Mouse (Mus musculus) CH12.LX (cell line): ENCODE results near the gene Tatdn2. TPM values are rescaled to one million over a fixed set of nuclear protein-coding genes. Genes with fewer than 3 reads are reported as not detected.

ENCODE experiments used
- DNase-seq: peaks from one replicate; pipeline ENCODE4 v3.0.0-alpha.2; 2013; ENCODE audit errors: extremely low read depth
- H3K27ac ChIP-seq: 2 replicates; pipeline ENCODE4 v1.5.1; 2012; ENCODE audit warnings: low read depth, mild to moderate bottlenecking, control low read depth, moderate library complexity; ENCODE audit not compliant: insufficient read depth
- H3K27me3 ChIP-seq: replicated peaks from 2 replicates; pipeline ENCODE3; 2012; ENCODE audit warnings: inconsistent platforms
- H3K36me3 ChIP-seq, 2 experiments: replicated peaks in 1 of 2; 2 replicates each; pipeline versions ENCODE3 to v1.6.1; 2012; ENCODE audit warnings: inconsistent platforms in 1 of 2, low read length in 1 of 2, mild to moderate bottlenecking in 1 of 2, mixed read lengths in 1 of 2, moderate library complexity in 1 of 2; ENCODE audit not compliant: control insufficient read depth in 1 of 2, insufficient read depth in 1 of 2
- H3K4me1 ChIP-seq, 2 experiments: 2 replicates each; pipeline ENCODE4 v1.6.1; 2012; ENCODE audit warnings: inconsistent platforms in 1 of 2, moderate library complexity in 1 of 2; ENCODE audit not compliant: insufficient read depth in 2 of 2, control insufficient read depth in 1 of 2
- H3K4me2 ChIP-seq: 2 replicates; pipeline ENCODE4 v1.6.1; 2012; ENCODE audit warnings: low read depth, mild to moderate bottlenecking, control low read depth; ENCODE audit not compliant: poor library complexity, insufficient read depth, severe bottlenecking
- H3K4me3 ChIP-seq, 3 experiments: fragments of 150-350 bp in 1 of 3; sonication (generic) in 1 of 3; replicated peaks in 1 of 3; 2 replicates each; pipeline versions ENCODE3 to v1.5.1; 2011 to 2012; ENCODE audit warnings: low read depth in 2 of 3, low read length in 2 of 3, mild to moderate bottlenecking in 2 of 3, moderate library complexity in 2 of 3, control low read depth in 1 of 3, improper control_type of control experiment in 1 of 3, inconsistent platforms in 1 of 3, mixed read lengths in 1 of 3; ENCODE audit not compliant: poor library complexity in 1 of 3
- H3K79me2 ChIP-seq: replicated peaks from 2 replicates; pipeline ENCODE4 v1.6.1; 2012; ENCODE audit warnings: mild to moderate bottlenecking, moderate library complexity; ENCODE audit not compliant: control insufficient read depth, poor library complexity, insufficient read depth, severe bottlenecking; ENCODE audit errors: extremely low read depth
- H3K9ac ChIP-seq: 2 replicates; pipeline ENCODE4 v1.6.1; 2012; ENCODE audit warnings: low read depth, mild to moderate bottlenecking, control low read depth, moderate library complexity; ENCODE audit not compliant: insufficient read depth
- H3K9me3 ChIP-seq: replicated peaks from 2 replicates; pipeline ENCODE3; 2012; ENCODE audit warnings: low read length, inconsistent platforms, mixed read lengths
- BHLHE40 ChIP-seq: IDR thresholded peaks from 2 replicates; pipeline ENCODE4 v1.6.1; 2011; ENCODE audit warnings: mild to moderate bottlenecking, low read depth, low read length, improper control_type of control experiment
- CHD1 ChIP-seq: IDR thresholded peaks from 2 replicates; pipeline ENCODE4 v1.6.1; 2012; ENCODE audit warnings: low read depth, low read length, improper control_type of control experiment, inconsistent platforms
- CHD2 ChIP-seq: IDR thresholded peaks from 2 replicates; pipeline ENCODE4 v1.6.1; 2011; ENCODE audit warnings: low read length, improper control_type of control experiment
- EP300 ChIP-seq: IDR thresholded peaks from 2 replicates; pipeline ENCODE4 v1.6.1; 2011; ENCODE audit warnings: low read length, improper control_type of control experiment
- ETS1 ChIP-seq: conservative IDR thresholded peaks from 2 replicates; pipeline ENCODE4 v1.6.1; 2012; ENCODE audit warnings: low read depth, mild to moderate bottlenecking, inconsistent platforms, low read length, improper control_type of control experiment, moderate library complexity
- HCFC1 ChIP-seq: IDR thresholded peaks from 2 replicates; pipeline ENCODE4 v1.6.1; 2012; ENCODE audit warnings: low read depth, mild to moderate bottlenecking, inconsistent platforms, low read length, improper control_type of control experiment
- JUN ChIP-seq: IDR thresholded peaks from 2 replicates; pipeline ENCODE4 v1.6.1; 2011; ENCODE audit warnings: low read depth, mild to moderate bottlenecking, low read length, improper control_type of control experiment, moderate library complexity; ENCODE audit not compliant: insufficient read depth
- KAT2A ChIP-seq: IDR thresholded peaks from 2 replicates; pipeline ENCODE4 v1.6.1; 2012; ENCODE audit warnings: low read length, improper control_type of control experiment, inconsistent platforms; ENCODE audit not compliant: insufficient replicate concordance
- MXI1 ChIP-seq: IDR thresholded peaks from 2 replicates; pipeline ENCODE4 v1.6.1; 2011; ENCODE audit warnings: mild to moderate bottlenecking, low read depth, low read length, improper control_type of control experiment
- MYC ChIP-seq: IDR thresholded peaks from 2 replicates; pipeline ENCODE4 v1.6.1; 2011; ENCODE audit warnings: low read depth, mild to moderate bottlenecking, improper control_type of control experiment, low read length
- RAD21 ChIP-seq: IDR thresholded peaks from 2 replicates; pipeline ENCODE4 v1.6.1; 2011; ENCODE audit warnings: low read depth, mild to moderate bottlenecking, low read length, improper control_type of control experiment, moderate library complexity
- SIN3A ChIP-seq: IDR thresholded peaks from 2 replicates; pipeline ENCODE4 v1.6.1; 2012; ENCODE audit warnings: low read length, improper control_type of control experiment, inconsistent platforms
- SMC3 ChIP-seq: IDR thresholded peaks from 2 replicates; pipeline ENCODE4 v1.6.1; 2011; ENCODE audit warnings: low read depth, low read length, improper control_type of control experiment
- TCF12 ChIP-seq: IDR thresholded peaks from 2 replicates; pipeline ENCODE4 v1.6.1; 2014; ENCODE audit warnings: low read depth, mild to moderate bottlenecking, inconsistent platforms, low read length, improper control_type of control experiment
- UBTF ChIP-seq: IDR thresholded peaks from 2 replicates; pipeline ENCODE4 v1.6.1; 2012; ENCODE audit warnings: low read depth, mild to moderate bottlenecking, inconsistent platforms, low read length, improper control_type of control experiment, moderate library complexity
- ZC3H11A ChIP-seq: IDR thresholded peaks from 2 replicates; pipeline ENCODE4 v1.6.1; 2012; ENCODE audit warnings: low read depth, mild to moderate bottlenecking, inconsistent platforms, low read length, improper control_type of control experiment
- ZKSCAN1 ChIP-seq: IDR thresholded peaks from 2 replicates; pipeline ENCODE4 v1.6.1; 2012; ENCODE audit warnings: low read depth, inconsistent platforms, low read length, improper control_type of control experiment, borderline replicate concordance
- dilution Hi-C: fragments of 300-500 bp; cut with MboI; formaldehyde crosslinking; loops from 2 replicates; pipeline ENCODE4 v1.14.3; 2020; ENCODE audit warnings: low sequenced_read_pairs; ENCODE audit not compliant: extremely low pct_unique_long_range_greater_than_20kb, extremely low pct_ligation_motif_present
- in situ Hi-C: fragments of 300-500 bp; cut with MboI; formaldehyde crosslinking; loops from 3 replicates; pipeline ENCODE4 v1.14.3; 2019; ENCODE audit warnings: low sequenced_read_pairs, low pct_ligation_motif_present, low pct_unique_long_range_greater_than_20kb, mixed read lengths
- polyA plus RNA-seq: library from polyadenylated mRNA; unstranded; fragments of >175 nt; gene quantifications from 2 replicates; pipeline ENCODE4 v1.2.1, GENCODE M21; 2012; ENCODE audit warnings: low read depth; ENCODE audit not compliant: insufficient read length
- total RNA-seq, 2 experiments: library from RNA; depleted of rRNA; stranded (reverse); fragments of 300-350 nt in 1 of 2; fragments of >200 nt in 1 of 2; gene quantifications; 2 replicates each; pipeline ENCODE4 v1.2.3; 2012 to 2014

Tatdn2 gene
- total and polyA plus RNA-seq, 3 experiments, result 35.1 to 58.0 (median 35.5) TPM

- Histone ChIP-seq H3K4me1 (peaks cover 10 to 47% of the 10 kb centered on the region in 2 experiments; a peak in 3 of 4 replicates), H3K36me3 (peaks cover 71 to 80% of the 10 kb centered on the region in 2 experiments), H3K9ac (no peak overlapping the region), H3K27ac (peak overlapping the region; percentile 57), H3K79me2 (0 out of 2 replicates have a peak, but pooled peaks cover 2% of the 10 kb centered on the region), H3K4me3 (no peak overlapping the region), H3K9me3 (no peaks in the 10 kb centered on the region), H3K4me2 (no peak overlapping the region), H3K27me3 (no peaks in the 10 kb centered on the region)
- in situ Hi-C loops (no loop called here), dilution Hi-C loops (no loop called here)
- no peak for DNase-seq
- TF ChIP-seq RAD21 (no peak), EP300 (peak; percentile 35; the same call in 1 of the 2 replicates)
Measured at GRCm38 (mm10) chr6:113691084-113691462, 5.8 kb upstream of the Tatdn2 start.

DNA sequence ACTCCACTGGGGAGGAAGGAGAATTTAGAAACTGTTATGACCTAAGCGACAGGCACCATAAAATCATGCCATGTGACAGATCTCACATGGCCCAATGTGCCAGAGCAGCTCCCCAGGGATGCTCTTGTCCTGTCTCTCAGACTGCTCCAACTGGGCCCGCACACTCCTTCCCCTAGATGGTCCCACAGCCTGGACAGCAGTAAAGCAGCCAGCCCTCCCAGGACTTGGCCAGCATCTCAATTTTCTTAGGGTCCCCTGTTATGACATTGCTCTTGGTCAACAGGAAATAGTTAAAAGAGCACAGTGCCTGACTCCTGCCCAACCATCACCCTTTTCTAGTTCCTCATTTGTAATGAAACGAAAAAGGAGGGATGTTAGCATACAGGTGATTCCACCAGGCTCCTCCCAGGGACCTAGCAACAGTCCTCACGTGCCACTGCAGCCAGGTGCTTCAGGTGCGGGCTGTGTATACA lies 4.2 kb upstream of the Tatdn2 start:
- peak; percentile 49 for DNase-seq
- in situ Hi-C loops (no loop called here), dilution Hi-C loops (no loop called here)
- peaks cover 10 to 48% of the 10 kb centered on the region in 2 experiments; a peak in 3 of 4 replicates for H3K4me1 ChIP-seq
- H3K27ac ChIP-seq, result peak overlapping the region; percentile 13; the same call in 1 of the 2 replicates
- H3K4me3 ChIP-seq, result no peak overlapping the region
- H3K79me2 ChIP-seq, result peaks cover 6% of the 10 kb centered on the region
- TF ChIP-seq TCF12 (no peak), ZKSCAN1 (no peak), SMC3 (no peak), UBTF (no peak), MXI1 (no peak), BHLHE40 (peak; percentile 53)
- no peak overlapping the region for H3K4me2 ChIP-seq
- no peak overlapping the region for H3K9ac ChIP-seq
- H3K27me3 ChIP-seq, result no peaks in the 10 kb centered on the region
- no peaks in the 10 kb centered on the region for H3K9me3 ChIP-seq
- H3K36me3 ChIP-seq, result peaks cover 57 to 65% of the 10 kb centered on the region in 2 experiments

GRCm38 (mm10) chr6:113693377-113693776 lies 3.5 kb upstream of the Tatdn2 start:
- DNase-seq, result no peak
- Histone ChIP-seq H3K4me2 (no peak overlapping the region), H3K79me2 (peaks cover 13% of the 10 kb centered on the region), H3K9ac (no peak overlapping the region), H3K27me3 (no peaks in the 10 kb centered on the region), H3K4me1 (peaks cover 10 to 48% of the 10 kb centered on the region in 2 experiments; a peak in 3 of 4 replicates), H3K4me3 (no peak overlapping the region), H3K36me3 (peaks cover 51 to 58% of the 10 kb centered on the region in 2 experiments), H3K27ac (no peak overlapping the region), H3K9me3 (no peaks in the 10 kb centered on the region)
- dilution Hi-C loops, result no loop called here
- TF ChIP-seq BHLHE40 (no peak), CHD2 (no peak), KAT2A (no peak), SMC3 (no peak), MYC (no peak), JUN (no peak), HCFC1 (no peak), ZC3H11A (no peak), SIN3A (no peak), ETS1 (no peak), CHD1 (no peak), UBTF (no peak)
- in situ Hi-C loops, result no loop called here
